Mouse (Mus musculus) A20 (cell line): ENCODE results near the gene Slamf6.
"Not testable (repeated sequence)": the region's sequence is repeated elsewhere in the genome, so short reads cannot be mapped to it uniquely, and the experiment has no call there.

Experiments
- DNase-seq: peaks from one replicate; pipeline ENCODE4 v3.0.0-alpha.2; 2011; ENCODE audit warnings: low read depth, low spot score

The Slamf6 gene

DNA sequence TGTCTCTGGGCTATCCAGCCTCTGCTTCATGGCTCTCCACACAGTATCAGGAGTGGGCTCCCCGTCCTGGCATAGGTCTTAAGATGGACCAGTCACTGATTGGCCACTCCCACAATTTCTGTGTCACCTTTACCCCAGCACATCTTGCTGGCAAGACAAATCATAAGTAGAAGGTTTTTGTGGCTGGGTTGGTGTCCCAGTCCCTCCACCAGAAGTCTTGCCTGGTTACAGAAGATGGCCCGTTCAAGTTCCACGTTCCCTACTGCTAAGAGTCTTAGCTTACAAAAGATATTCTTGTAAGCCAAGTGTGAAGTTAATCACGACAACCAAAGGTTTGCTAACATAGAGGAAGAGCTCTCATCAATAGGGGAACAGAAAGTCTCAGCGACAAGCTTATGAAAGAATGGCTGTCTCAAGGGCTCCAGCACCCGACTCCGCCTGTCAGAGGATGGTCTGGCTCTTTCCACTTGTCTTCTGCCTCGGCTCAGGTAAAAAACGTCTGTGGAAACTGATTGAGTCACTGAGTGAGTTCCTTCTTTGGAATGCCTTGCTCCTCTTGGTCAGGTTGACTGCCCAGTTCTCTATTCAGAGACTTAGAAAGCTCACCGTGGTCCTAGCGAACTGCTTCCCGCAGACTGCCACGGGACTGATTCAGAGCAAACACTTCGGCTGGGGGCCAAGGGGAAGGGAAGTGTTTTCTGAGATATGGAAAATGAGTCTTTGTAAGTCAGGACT lies at the start of gene Slamf6:
Slamf6 (plus strand) TSS at position 211 of the 735 bp plus-strand sequence.
- peak; percentile 92 for DNase-seq

DNA sequence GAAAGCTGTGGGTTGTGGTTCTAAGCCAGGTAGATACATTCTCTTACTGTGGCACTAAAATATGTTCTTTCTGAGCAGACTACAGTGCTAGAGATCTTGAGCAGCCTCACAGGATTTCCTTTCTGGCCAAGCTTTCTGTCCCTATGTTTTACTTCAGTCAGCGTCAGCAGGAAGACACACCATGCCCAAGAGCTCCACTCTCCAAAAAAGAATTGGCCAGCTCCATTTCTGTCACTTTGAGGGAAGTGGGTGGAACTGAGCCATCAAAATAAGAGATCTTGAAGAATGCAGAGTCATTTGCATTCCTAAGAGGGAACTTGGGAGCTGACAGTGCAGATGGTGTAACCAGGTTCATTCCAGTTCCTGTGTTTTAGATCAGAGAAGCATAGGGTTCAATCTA lies 30.3 kb upstream of the Slamf6 start:
- DNase-seq, result no peak

DNA sequence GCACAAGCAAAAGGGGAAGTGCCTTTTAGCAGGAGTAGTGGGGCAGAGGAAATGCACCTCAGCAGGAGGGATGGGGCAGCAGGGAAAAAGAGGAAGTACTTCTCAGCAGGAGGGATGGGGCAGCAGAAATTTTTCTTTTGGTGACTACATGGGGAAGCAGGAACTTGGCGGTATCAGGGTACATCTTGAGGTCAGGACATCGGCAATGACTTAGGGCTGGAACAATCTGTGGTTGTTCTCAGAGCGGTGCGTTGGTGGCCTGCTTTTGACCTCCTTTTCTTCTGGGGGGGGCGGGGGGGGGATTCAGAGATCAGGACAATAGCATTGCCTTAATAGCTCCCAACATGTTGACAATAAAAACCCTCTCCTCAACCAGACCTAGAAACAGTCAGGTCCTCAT lies 22.0 kb upstream of the Slamf6 start, which contains the start of gene Gm10521:
Gm10521 (plus strand) TSS at position 301 of the 400 bp plus-strand sequence.
- DNase-seq, result not testable (repeated sequence)

DNA sequence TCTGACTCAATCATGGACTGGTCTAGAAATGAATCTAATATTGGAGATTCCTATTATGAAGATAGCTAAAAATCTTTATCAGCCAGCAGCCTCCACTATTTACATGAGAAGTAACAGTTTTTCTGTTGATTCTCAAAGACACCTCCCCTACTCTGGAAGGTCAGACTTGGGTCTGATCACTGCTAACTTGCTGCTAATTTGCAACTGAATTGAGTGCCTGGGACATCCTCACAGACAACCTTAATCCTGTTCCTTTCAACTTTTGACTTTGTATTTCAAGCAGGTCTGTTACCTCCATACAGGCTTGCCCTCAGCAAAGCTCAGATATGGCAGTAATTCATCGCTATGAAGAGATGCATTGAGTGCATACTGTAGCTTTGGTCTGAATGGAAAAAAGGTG lies 13.3 kb upstream of the Slamf6 start:
- DNase-seq, result no peak

DNA sequence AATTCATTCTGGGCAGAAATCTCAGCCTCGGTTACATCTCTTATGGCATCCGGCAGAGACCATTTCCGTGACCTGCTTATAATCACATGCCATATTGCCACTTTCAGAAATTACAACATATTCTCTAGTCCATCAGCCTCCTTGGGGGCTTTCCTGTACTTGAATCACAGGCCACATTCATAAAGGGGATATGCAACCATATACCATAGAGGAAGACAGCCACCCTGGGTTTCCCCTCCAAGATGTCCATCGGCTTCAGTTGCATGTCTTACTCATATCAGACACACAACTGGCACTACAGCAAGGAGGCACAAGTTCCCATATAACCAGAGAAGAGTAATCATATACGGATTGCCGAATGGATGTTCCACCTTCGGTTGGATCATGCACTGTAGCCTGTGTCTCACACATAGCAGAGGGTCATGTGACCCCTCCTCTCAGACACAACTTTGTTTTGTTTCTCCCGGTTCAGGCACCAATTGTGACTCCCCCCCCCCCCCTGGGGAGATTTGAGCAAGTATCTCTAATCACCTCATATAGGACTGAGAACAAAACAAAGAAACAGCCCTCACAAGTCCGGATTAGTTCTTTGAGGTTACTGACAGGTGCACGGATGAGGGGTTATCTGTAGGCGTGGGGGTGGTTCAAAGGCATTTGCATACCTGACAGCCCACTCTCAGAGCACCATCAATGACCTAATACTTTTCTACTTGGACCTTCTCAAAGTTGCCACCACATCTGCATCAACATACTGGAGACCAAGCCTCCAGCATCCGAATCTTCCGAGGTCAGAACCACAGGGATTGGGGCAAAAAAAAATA lies 1.5 kb upstream of the Slamf6 start:
- DNase-seq, result peak; percentile 90

DNA sequence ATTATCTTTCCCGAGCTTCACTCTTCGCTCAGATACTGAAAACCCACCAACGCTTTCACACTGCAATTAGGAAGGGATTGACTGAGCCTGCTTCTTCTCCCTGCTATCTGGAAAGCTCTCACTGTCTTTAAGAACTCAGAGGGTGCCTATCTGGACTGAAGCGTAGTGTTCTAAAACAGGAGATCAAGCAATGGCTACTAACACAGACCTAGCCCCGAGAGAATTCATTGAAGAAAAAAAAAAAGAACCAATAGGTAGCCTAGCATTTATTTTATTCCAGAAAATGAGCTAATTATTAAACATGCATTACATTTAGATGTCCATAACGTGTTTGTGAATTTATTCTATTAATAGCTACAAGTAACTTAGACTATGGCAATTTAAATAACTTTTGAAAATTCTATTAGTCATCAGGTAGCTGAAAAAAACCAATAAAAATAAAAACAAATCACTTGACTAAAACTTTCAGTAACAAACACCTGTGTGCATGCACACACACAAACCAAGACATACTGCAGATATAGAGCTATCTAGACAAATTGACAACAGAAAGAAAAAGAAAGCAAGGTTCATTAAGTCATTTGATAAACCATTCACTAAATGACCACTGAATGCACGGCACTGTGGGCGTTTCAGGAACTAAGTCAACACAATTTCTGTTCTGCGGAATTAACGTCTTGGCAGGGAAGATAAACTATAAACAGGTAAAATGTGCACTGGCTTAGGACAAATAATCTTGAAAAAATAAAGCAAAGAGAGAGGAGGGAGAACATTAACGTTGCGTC lies 1.0 kb downstream of the Slamf6 start:
- DNase-seq, result peak; percentile 79

DNA sequence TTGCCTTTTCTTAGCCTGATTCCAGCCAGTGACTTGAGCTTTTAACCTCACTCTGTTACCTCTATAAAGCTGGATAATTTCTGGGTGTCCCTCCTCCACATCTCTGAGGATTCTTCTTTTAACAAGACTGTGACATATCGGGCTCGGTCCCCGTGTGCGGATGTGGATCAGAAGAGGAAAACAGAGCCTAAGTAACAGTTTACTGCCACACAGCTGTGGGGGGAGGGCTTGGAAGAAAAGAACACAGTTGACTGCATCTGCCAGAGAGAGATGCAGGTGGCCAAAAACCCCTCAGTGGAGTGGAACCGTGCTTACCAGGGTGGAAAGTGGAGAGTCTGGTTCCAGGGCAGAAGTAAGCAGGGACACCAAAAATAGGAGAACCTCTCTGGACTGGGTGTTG lies 1.9 kb downstream of the Slamf6 start:
- peak; percentile 91 for DNase-seq

DNA sequence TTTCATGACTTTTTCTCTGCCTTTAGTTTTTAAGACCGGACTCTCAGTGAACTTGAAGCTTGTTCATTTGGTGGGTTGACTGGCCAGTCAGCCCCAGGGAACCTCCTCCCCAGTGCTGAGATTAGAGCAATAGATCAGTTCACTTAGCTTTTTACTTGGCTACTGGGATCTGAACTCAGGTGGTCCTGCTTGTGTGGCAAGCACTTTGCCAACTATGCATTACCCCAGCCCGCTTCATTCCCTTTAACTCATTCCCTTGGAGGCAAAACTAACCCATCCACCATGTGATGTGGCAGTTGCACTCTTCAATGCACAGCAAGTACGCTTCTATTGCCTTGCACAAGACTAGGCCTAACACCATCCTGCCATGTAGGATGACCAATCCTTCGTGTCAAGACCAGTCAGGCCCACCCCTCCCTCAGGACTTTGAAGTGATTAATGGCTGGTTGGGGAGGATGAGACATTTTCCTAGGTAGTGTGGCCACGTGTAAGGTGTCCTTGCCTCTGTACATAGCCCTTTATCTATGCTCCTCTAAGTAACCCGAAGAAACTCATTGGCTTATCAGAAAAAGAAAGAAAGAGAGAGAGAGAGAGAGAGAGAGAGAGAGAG lies 2.7 kb downstream of the Slamf6 start:
- DNase-seq, result peak; percentile 75

DNA sequence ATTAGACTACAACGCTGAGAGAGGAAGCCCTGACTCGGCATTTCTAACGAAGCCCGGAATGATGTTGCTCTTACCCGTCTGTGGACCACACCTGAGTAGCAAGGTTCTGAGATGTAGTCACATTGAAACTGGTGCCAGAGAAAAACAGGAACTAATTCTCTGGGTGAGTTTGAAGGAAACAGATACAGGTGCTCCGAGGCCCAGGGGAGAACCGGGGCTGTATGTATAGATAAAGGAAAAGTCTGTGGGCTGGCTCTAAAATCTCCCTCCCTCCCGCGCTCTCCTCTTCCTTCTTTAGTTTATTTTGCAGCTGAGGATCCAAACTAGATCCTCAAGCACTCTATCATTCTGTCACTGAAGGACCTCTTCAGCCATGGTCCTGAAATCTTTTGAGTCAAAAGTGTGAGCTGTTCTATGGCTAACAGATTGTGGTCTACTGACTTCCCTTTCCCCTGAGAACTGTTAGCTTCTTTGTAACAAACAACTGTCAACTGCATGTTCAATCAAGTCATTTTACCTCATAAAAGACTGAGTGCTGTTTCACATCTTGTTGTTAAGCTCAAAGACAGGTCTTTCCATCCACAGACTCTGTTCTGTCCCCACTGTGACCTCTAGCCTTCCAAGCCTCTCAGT lies 3.8 kb downstream of the Slamf6 start:
- peak; percentile 93 for DNase-seq

DNA sequence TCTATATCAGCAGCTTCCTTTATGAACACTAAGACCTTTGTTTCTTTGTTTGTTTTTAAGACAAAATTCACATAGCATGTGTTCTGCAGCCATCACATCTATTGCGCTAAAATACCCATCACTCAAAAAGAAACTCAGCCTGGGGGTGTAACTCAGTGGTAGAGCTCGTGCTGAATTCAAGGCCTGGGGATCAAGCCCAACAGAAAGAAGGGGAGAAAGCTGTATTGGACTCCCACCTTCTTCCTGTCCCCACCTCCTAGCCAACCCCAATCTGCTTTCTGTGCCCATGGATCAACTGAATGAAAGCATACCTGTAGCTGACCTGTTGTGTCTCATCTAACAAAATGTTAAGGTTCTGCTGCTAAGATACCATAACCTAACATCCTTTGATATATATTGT lies 4.3 kb downstream of the Slamf6 start:
- no peak for DNase-seq

DNA sequence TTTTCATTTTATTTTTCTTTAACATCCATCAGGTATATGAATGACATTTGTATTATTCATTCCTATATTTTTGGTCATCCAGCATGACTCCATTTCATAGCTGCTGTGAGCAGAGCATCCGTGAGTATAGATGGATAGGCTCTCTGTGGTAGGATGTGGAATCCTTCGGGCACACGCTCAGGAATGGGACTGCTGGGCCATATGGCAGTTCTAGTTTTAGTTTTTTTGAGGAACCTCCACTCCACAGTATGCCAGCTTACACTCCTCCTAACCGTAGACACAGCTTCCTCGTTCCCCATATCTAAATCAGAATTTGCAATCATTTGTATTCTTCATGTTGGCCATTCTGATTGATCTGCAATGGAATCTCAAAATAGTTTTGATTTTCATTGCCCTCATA lies 5.5 kb downstream of the Slamf6 start:
- no peak for DNase-seq

DNA sequence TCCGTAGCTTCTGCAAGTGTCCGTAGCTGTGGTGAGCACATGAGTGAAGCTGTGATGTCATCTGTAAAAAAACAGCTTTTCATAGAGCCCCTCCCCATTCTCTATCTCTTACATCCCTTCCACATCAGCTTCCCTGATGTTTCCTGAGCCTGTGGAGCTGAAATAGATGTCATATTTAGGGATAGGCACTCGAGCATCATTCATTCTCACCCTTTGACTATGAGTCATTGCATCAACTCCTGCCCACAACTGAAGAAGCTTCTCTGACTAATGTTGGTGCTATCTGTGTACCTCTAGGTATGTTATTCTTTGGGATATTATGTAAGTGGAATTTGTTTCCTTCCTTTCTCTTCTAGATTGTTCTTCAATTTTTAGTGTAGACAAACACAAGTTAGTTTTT lies 7.6 kb downstream of the Slamf6 start:
- DNase-seq, result no peak

DNA sequence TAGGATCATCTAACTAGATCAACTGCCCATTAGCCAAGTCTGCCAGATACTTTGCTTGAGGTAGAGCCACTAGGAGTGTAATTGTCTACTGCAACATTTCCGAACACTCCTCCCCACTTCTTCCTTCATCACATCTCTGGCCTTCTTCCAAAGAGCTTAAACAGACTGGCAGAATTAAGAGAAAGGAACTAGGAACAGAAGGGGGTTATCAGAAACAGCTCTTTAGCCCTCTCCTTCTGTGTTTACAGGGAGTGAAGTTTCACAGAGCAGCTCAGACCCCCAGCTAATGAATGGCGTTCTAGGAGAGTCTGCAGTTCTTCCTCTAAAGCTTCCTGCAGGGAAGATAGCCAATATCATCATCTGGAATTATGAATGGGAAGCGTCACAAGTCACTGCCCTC lies 16.5 kb downstream of the Slamf6 start:
- no peak for DNase-seq

DNA sequence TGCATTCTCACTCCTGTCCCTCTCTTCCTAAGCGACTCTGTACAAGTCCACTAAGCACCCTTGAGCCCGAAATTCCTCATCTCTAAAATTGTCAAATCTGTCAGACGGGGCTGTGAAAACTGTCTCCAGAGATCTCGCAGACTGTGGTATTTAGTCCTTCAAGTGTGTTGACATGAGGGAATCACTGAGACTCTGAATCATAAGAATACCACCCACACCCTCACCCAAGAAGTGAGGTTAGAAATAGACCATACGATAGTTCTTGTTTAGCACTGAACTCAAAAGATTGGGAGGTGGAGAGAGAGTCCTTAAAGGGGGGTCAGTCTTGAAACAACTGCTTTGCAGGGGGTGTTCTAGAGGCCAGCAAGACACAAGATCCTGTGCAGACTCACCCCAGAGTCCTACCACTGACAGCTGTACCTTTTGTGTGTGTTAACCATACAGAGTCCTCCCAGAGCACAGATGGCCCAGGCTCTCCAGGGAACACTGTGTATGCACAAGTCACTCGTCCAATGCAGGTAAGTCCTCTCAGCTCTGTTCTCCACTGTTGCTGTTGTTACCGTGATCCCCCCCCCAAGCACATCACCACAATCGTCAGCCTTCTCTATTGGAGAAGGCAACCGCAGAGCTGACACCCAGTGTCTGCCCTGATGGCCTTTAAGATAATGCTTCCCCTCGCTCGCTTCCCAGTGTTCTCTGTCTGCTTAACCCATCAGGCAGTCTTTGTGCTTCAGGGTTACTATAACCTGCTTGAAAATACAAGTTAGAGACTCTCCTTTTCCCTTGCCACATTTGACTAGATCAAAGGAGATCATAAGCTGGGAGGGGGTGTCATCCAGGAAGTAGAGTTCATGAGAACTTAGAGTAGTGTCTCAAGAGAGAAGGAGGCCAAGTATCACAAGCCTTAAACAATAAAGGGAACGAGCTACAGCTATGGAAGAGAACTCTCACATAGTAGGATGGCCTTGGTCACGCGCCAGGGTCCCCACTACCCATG lies 21.9 kb downstream of the Slamf6 start:
- DNase-seq, result no peak

DNA sequence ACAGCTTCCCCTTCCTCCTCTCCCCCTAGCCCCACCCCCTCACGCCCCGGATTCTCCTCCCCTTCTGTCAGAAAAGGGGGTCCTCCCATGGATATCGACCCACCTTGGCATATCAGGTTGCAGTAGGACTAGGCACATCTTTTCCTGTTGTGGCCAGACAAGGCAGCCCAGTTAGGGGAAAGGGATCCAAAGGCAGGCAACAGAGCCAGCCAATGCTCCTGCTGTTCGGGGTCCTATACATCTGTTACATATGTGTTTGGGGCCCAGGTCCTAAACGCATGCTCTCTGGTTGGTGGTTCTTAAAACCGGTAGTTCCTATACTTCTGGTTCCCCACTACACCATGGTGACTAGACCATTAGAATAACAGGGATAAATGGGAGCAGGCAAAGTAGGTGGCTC lies 23.3 kb downstream of the Slamf6 start:
- no peak for DNase-seq

DNA sequence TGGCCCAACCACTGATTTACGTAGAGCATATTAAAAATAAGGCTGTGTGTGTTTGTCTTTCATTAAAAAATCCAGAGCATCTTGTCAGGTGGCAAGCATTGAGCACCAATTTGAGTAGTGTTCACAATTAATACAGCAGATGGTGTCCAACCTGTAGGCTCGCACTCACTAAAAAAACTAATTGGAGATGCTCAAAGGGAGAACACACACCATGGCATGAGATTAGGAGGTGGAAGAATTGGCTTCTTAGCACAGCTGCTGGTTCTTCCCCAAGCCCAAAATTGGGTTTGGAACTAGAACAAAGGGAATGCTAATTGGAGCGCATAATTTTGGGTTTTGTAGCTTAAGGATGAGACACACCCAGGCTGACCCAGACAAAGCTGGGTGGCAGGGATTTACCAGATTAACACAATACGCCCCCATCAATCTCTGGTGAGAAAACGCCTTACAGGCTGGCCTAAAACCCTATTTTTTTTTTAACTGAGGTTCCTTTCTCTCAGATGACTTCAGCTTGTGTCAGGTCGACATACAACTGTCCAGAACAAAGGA lies 29.2 kb downstream of the Slamf6 start:
- no peak for DNase-seq

DNA sequence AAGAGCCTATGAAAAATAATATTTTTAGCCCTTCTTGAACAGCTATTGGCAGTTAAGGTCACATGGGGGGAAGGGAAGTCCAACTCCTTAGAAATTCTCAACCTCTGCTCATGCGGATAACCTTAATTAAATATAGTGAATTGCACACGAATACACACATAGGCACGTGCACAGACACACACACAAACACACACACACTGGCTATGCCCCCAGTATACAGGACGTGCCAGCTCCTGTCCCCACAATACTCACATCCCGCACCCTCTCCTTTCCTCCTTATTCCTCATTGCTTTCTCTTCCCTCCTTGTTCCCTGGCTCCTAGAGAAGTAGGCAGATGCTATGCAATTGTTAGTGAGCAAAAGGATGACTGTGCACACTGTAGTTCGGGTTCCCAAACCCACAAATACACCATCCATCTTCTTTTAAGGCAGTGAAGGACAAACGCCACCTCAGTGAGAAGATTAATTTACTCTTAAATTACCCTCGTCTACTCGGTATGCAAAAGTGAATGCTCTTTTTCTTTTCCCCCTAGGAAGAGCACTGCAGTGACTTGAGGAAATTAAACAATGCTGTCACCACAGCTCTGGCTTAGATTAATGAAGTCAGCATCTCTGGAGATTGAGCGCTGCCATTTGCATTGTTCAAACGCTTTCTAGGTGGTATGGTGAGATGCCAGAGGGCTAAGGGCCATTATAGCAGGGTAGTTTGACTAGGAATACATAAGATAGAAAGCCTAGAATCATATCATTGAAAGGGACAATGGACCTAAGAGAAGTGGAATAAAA lies 31.0 kb downstream of the Slamf6 start:
- no peak for DNase-seq

DNA sequence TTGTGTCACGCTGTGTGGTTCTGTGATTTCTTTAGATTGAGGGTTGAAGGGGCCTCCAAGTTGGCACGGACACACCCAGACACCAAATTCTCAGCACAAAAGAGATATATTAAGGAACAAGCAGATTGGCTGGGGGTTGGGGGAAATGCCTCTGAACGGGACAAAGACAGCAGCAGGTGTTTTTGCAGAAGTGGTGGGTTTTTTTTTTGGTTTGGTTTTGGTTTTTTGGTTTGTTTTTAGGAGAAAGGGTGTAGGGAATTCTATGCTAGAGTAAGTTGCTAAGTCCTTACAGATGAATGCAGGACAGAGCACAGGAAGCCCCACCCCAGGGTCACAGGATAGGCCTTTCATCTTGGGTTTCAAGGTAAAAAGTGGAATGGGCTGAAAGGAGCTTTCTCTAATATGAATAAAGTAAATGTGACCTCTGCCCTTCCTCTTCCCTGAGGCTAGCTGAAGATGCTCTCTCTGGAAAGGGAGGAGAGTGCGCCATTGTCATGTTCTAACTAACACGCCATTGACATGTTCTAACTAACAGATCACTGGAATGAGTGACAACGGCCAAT lies 31.7 kb downstream of the Slamf6 start:
- DNase-seq, result no peak

DNA sequence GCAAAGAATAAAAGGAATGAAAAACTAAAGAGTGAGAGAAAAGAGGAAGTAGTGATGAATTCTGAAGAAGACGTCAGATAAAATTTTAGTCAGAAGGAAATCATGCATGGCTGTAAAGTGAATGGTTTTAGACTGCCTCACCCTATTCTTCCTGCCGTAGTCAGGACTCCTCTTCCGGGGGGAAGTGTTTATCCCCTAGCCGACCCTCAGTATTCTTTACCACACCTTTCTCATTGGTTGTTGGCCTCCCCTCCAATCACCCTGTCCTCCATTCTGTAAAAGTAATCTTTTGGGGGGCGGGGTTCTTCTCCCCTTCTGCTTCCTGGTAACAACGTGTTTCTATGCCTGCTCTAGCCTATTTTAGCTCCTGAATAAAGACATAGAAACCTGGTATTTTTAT lies 37.8 kb downstream of the Slamf6 start:
- peak; percentile 80 for DNase-seq
